Mouse (Mus musculus) embryonic fibroblast, embryonic 13.5 days (primary cell): ENCODE measurements around the gene Cds2. TPM values are rescaled to one million over a fixed set of nuclear protein-coding genes. Genes with fewer than 3 reads are reported as not detected.

Experiments used
- H3K27ac ChIP-seq: 2 replicates; pipeline ENCODE4 v1.5.1; 2012; ENCODE audit warnings: low read length, control low read depth, inconsistent platforms; ENCODE audit not compliant: insufficient read depth
- H3K4me1 ChIP-seq: 2 replicates; pipeline ENCODE4 v1.6.1; 2011; ENCODE audit warnings: low read length; ENCODE audit not compliant: control insufficient read depth, insufficient read depth
- H3K4me3 ChIP-seq: 2 replicates; pipeline ENCODE4 v1.5.1; 2011; ENCODE audit warnings: mild to moderate bottlenecking, control low read depth, low read length; ENCODE audit not compliant: insufficient read depth
- CTCF ChIP-seq: IDR thresholded peaks from 2 replicates; pipeline ENCODE4 v1.5.1; 2011; ENCODE audit warnings: mild to moderate bottlenecking, control low read depth, low read length, moderate library complexity, borderline replicate concordance; ENCODE audit not compliant: insufficient read depth
- POLR2A ChIP-seq: IDR thresholded peaks from 2 replicates; pipeline ENCODE4 v1.6.1; 2011; ENCODE audit warnings: low read depth, mild to moderate bottlenecking, control low read depth, low read length, moderate library complexity
- polyA plus RNA-seq: library from polyadenylated mRNA; stranded (reverse); fragments of >200 nt; gene quantifications from 2 replicates; pipeline ENCODE4 v1.2.4, GENCODE M21; 2011; ENCODE audit warnings: low read depth; ENCODE audit not compliant: missing spikeins, insufficient read length

The Cds2 gene
- polyA plus RNA-seq, 1 experiment: 52.2 TPM

GRCm38 (mm10) chr2:132247539-132248313 is 15.2 kb upstream of the Cds2 start, which contains the start of gene Tmem230:
Gene Tmem230, minus strand, starts transcription at chr2:132247807.
- H3K4me3 ChIP-seq: peak within 1 kb of the TSS; percentile 58

GRCm38 (mm10) chr2:132251911-132252310 is 11.0 kb upstream of the Cds2 start:
- no peaks in the 10 kb centered on the region; the same call in 1 of the 2 replicates for H3K4me1 ChIP-seq
- H3K4me3 ChIP-seq: peak overlapping the region; percentile 97
- no peak for TF ChIP-seq CTCF
- no peak for TF ChIP-seq POLR2A
- no peak overlapping the region for H3K27ac ChIP-seq

More at GRCm38 (mm10) chr2:132247539-132248313, 15.2 kb upstream of the Cds2 start, which contains the start of gene Tmem230:
- Histone ChIP-seq H3K27ac (peak within 1 kb of the TSS; percentile 63), H3K4me1 (no peaks in the 10 kb centered on the region; the same call in 1 of the 2 replicates)
- TF ChIP-seq CTCF (no peak), POLR2A (peak; percentile 74)

GRCm38 (mm10) chr2:132252542-132253528 is 10.1 kb upstream of the Cds2 start, which contains the start of gene Pcna:
Gene Pcna, minus strand, starts transcription at chr2:132253314.
- no peaks in the 10 kb centered on the region; the same call in 1 of the 2 replicates for H3K4me1 ChIP-seq

GRCm38 (mm10) chr2:132253603-132254002 is 9.3 kb upstream of the Cds2 start:
- H3K4me3 ChIP-seq: peak overlapping the region; percentile 37
- no peak overlapping the region for H3K27ac ChIP-seq
- TF ChIP-seq CTCF (no peak), POLR2A (no peak)
- no peaks in the 10 kb centered on the region; the same call in 1 of the 2 replicates for H3K4me1 ChIP-seq

More at GRCm38 (mm10) chr2:132252542-132253528, 10.1 kb upstream of the Cds2 start, which contains the start of gene Pcna:
- peak within 1 kb of the TSS; percentile 97 for H3K4me3 ChIP-seq
- no peak for TF ChIP-seq CTCF
- TF ChIP-seq POLR2A: peak; percentile 83
- H3K27ac ChIP-seq: no peak within 1 kb of the TSS

GRCm38 (mm10) chr2:132257350-132258068 is 5.4 kb upstream of the Cds2 start:
- Histone ChIP-seq H3K4me3 (no peak overlapping the region), H3K27ac (no peak overlapping the region), H3K4me1 (no peaks in the 10 kb centered on the region)
- TF ChIP-seq CTCF (no peak), POLR2A (no peak)

GRCm38 (mm10) chr2:132260601-132261000 is 2.3 kb upstream of the Cds2 start:
- no peak for TF ChIP-seq POLR2A
- H3K4me1 ChIP-seq: no peaks in the 10 kb centered on the region
- H3K27ac ChIP-seq: no peak overlapping the region
- no peak overlapping the region for H3K4me3 ChIP-seq

GRCm38 (mm10) chr2:132262175-132262574 is 773 bp upstream of the Cds2 start:
- H3K4me1 ChIP-seq: peaks cover 3% of the 10 kb centered on the region; the same call in 1 of the 2 replicates
- H3K4me3 ChIP-seq: no peak overlapping the region
- TF ChIP-seq POLR2A (no peak), CTCF (no peak)
- no peak overlapping the region for H3K27ac ChIP-seq

- no peak overlapping the region; the same call in 1 of the 2 replicates for H3K27ac ChIP-seq
- H3K4me3 ChIP-seq: peak overlapping the region; percentile 85
- TF ChIP-seq POLR2A: no peak
- TF ChIP-seq CTCF: no peak
- peaks cover 3% of the 10 kb centered on the region; the same call in 1 of the 2 replicates for H3K4me1 ChIP-seq
Measured at GRCm38 (mm10) chr2:132263421-132264265, 695 bp downstream of the Cds2 start.
